Mouse (Mus musculus) lung, postnatal 10 days (tissue): ENCODE results near the gene Sapcd2.

Source experiments
- DNase-seq: peaks from one replicate; pipeline ENCODE4 v3.0.0; 2021

The Sapcd2 gene

GRCm38 (mm10) chr2:25371764-25372643 lies at the start of gene Sapcd2:
Gene Sapcd2, plus strand, starts transcription at chr2:25372321.
- peak; percentile 90 for DNase-seq

- DNase-seq, result no peak
Observed at GRCm38 (mm10) chr2:25326036-25326435, 46.1 kb upstream of the Sapcd2 start.

GRCm38 (mm10) chr2:25328440-25328839 lies 43.7 kb upstream of the Sapcd2 start:
- DNase-seq, result peak; percentile 54

GRCm38 (mm10) chr2:25331470-25331869 lies 40.7 kb upstream of the Sapcd2 start:
- DNase-seq, result no peak

- peak; percentile 100 for DNase-seq
Observed at GRCm38 (mm10) chr2:25332286-25333160, 39.6 kb upstream of the Sapcd2 start, which contains the start of gene Man1b1. Gene Man1b1, plus strand, starts transcription at chr2:25332338.

GRCm38 (mm10) chr2:25333569-25333968 lies 38.6 kb upstream of the Sapcd2 start:
- no peak for DNase-seq

GRCm38 (mm10) chr2:25338303-25338702 lies 33.8 kb upstream of the Sapcd2 start:
- DNase-seq, result no peak

- DNase-seq, result no peak
Observed at GRCm38 (mm10) chr2:25348162-25348561, 24.0 kb upstream of the Sapcd2 start.

- DNase-seq, result no peak
Observed at GRCm38 (mm10) chr2:25349499-25349898, 22.6 kb upstream of the Sapcd2 start.

- no peak for DNase-seq
Observed at GRCm38 (mm10) chr2:25350701-25351100, 21.4 kb upstream of the Sapcd2 start.

- no peak for DNase-seq
Observed at GRCm38 (mm10) chr2:25354211-25354610, 17.9 kb upstream of the Sapcd2 start.

- DNase-seq, result no peak
Observed at GRCm38 (mm10) chr2:25355419-25356066, 16.6 kb upstream of the Sapcd2 start.

GRCm38 (mm10) chr2:25356208-25357079 lies 15.7 kb upstream of the Sapcd2 start, which contains the start of gene Dpp7:
Gene Dpp7, minus strand, starts transcription at chr2:25356359.
- peak; percentile 92 for DNase-seq

GRCm38 (mm10) chr2:25359848-25360247 lies 12.3 kb upstream of the Sapcd2 start:
- no peak for DNase-seq

- peak; percentile 43 for DNase-seq
Observed at GRCm38 (mm10) chr2:25363478-25364178, 8.5 kb upstream of the Sapcd2 start.

- DNase-seq, result no peak
Observed at GRCm38 (mm10) chr2:25364313-25364712, 7.8 kb upstream of the Sapcd2 start.

GRCm38 (mm10) chr2:25364761-25365090 lies 7.4 kb upstream of the Sapcd2 start:
- DNase-seq, result no peak

- peak; percentile 92 for DNase-seq
Observed at GRCm38 (mm10) chr2:25365091-25365761, 6.9 kb upstream of the Sapcd2 start, which contains the start of gene Uap1l1. Gene Uap1l1, minus strand, starts transcription at chr2:25365682.

- DNase-seq, result no peak
Observed at GRCm38 (mm10) chr2:25369996-25370395, 2.1 kb upstream of the Sapcd2 start.

- no peak for DNase-seq
Observed at GRCm38 (mm10) chr2:25372644-25373391, 697 bp downstream of the Sapcd2 start.
